Mouse (Mus musculus) cerebellum, adult 2 months (tissue): ENCODE results near the gene Sult2b1. TPM values are rescaled to one million over a fixed set of nuclear protein-coding genes. Genes with fewer than 3 reads are reported as not detected.

Experiments
- DNase-seq, 2 experiments: peaks; one replicate each; pipeline ENCODE4 v3.0.0; 2021
- H3K27ac ChIP-seq: fragments of 200-500 bp; 2 replicates; pipeline ENCODE4 v1.5.1; 2012; ENCODE audit warnings: low read length, control low read depth, inconsistent platforms; ENCODE audit not compliant: insufficient read depth
- H3K27me3 ChIP-seq: fragments of 200-500 bp; 2 replicates; pipeline ENCODE4 v1.6.1; 2012; ENCODE audit warnings: inconsistent platforms, mild to moderate bottlenecking, low read length, moderate library complexity; ENCODE audit not compliant: control insufficient read depth, insufficient read depth
- H3K4me1 ChIP-seq: fragments of 200-500 bp; 2 replicates; pipeline ENCODE4 v1.6.1; 2011; ENCODE audit warnings: low read length; ENCODE audit not compliant: control insufficient read depth, insufficient read depth
- H3K4me3 ChIP-seq: fragments of 200-500 bp; replicated peaks from 2 replicates; pipeline ENCODE3; 2011; ENCODE audit warnings: mild to moderate bottlenecking, low read depth, low read length, control low read depth; ENCODE audit not compliant: insufficient read depth
- CTCF ChIP-seq: fragments of 200-500 bp; IDR thresholded peaks from 2 replicates; pipeline ENCODE4 v1.5.1; 2011; ENCODE audit warnings: low read depth, mild to moderate bottlenecking, control low read depth, low read length, moderate library complexity, borderline replicate concordance; ENCODE audit not compliant: insufficient read depth
- POLR2A ChIP-seq: fragments of 200-500 bp; IDR thresholded peaks from 2 replicates; pipeline ENCODE4 v1.6.1; 2011; ENCODE audit warnings: low read length, control low read depth, borderline replicate concordance; ENCODE audit not compliant: insufficient read depth
- WGBS: fragments of 180-500 bp; shearing (Covaris S2); methylation state at CpG from one replicate; pipeline ENCODE4 v1.1.7; 2018; 5-methylcytosine and 5-hydroxymethylcytosine counted together
- polyA plus RNA-seq: library from polyadenylated mRNA; depleted of rRNA; stranded (reverse); fragments of >200 nt; gene quantifications from 2 replicates; pipeline ENCODE4 v1.2.3, GENCODE M21; 2012

Gene Sult2b1
- polyA plus RNA-seq, 1 experiment: 10.6 TPM

DNA sequence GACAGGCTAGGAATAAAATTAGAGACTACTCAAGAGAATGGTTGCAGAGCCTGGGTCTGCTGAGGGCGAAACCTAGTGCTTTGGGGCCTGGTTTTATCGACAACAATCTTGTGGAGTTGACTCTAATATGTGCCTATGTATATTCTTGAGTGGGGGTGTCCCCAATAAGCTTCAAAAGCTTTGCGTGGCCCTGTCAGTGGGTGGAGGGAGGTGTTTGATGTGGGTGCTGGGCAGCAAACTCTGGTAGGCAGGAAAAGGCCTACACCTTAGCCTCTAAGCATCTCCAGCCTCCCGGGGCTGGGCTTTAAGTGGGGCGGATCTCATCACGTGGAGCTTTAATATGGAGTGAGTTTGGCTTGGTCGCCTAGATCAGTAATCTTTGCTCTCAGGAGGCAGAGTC, 14.5 kb upstream of the Sult2b1 start:
- Histone ChIP-seq H3K4me3 (no peak overlapping the region), H3K27ac (no peak overlapping the region), H3K27me3 (no peaks in the 10 kb centered on the region), H3K4me1 (peaks cover 13% of the 10 kb centered on the region)
- no peak for TF ChIP-seq CTCF
- TF ChIP-seq POLR2A: no peak
- 79% methylated on average over 7 of the region's 7 CpGs for WGBS
- no peak for DNase-seq

DNA sequence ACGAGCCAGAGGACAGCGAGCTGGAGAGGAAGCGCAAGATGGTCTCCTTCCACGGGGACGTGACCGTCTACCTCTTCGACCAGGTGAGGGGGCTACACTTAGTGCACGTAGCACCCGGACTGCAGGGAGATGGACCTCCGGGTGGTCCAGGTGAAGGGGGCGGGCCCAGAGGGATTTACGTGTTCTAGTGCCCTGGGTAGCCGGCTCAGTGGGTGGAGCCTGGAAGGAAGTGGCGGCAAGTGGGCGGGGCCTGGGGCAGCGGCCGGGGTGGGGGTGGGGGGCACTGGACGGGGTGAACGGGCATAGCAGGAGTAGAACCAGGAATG, 14.0 kb upstream of the Sult2b1 start:
- H3K4me3 ChIP-seq: peak overlapping the region; percentile 41
- TF ChIP-seq POLR2A: no peak
- TF ChIP-seq CTCF: no peak
- H3K4me1 ChIP-seq: peaks cover 13% of the 10 kb centered on the region
- WGBS: 18% methylated on average over 19 of the region's 19 CpGs
- no peaks in the 10 kb centered on the region for H3K27me3 ChIP-seq
- peak in 1 of 2 experiments; percentile 41 for DNase-seq
- H3K27ac ChIP-seq: no peak overlapping the region

DNA sequence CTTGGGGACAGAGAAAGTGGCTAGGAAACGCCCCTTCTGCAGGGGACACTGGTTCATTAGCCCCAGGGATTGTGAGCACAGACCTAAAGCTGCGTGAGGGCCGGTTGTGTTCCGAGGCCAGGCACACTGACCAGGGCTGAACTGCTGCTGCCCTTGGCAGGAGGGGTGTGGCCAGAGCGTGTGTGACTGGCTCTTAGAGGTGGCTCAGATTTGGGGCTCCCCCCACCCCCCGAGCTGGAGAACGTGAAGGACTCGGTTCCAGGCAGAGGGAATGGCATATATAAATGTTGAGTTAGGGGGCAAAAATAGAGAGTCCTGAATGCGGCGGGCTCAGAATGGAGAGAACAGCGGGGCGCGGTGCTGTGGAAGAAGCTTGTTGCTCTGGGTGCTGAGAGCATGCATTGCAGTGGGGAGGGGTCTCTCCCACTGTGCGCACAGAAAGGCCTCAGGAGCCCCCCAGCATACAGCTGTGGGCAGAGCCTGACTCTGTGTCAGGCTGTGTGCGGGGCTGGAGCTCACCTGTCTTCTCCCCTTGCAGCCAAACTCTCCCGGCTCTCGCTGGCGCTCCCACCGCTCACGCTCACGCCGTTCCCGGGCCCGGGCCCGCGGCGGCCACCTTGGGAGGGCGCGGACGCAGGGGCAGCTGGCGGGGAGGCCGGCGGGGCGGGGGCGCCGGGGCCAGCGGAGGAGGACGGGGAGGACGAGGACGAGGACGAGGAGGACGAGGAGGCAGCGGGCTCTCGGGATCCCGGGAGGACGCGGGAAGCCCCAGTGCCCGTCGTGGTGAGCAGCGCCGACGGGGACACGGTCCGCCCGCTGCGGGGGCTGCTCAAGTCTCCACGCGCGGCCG, 13.4 kb upstream of the Sult2b1 start:
- DNase-seq: peak; percentile 24 to 25
- H3K4me3 ChIP-seq: peak overlapping the region; percentile 41
- TF ChIP-seq CTCF (no peak), POLR2A (no peak)
- H3K4me1 ChIP-seq: peaks cover 13% of the 10 kb centered on the region
- H3K27ac ChIP-seq: no peak overlapping the region
- 19% methylated on average over 60 of the region's 60 CpGs for WGBS
- H3K27me3 ChIP-seq: no peaks in the 10 kb centered on the region

DNA sequence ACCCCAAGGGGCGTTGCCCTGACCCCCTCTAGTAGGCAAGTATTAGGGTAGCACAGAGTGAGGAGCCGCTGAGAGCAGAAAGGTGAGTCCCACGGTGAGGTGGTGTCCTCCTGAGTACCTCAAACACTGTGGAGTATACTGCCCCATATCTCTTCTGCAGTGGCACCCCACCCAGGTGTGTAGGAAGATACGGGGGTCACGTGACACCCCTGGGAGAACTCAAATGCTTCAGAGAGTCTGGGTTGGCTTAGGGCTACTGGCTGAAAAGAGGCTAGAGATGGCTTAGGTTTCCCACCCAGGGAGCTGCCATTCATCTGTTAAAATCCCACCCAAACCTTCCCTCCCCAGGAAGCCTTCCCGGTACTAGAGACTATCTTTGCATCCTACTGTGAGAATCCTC, 12.5 kb upstream of the Sult2b1 start:
- WGBS: 58% methylated on average over 6 of the region's 6 CpGs
- H3K27ac ChIP-seq: no peak overlapping the region
- DNase-seq: no peak
- TF ChIP-seq POLR2A (no peak), CTCF (no peak)
- peaks cover 16% of the 10 kb centered on the region for H3K4me1 ChIP-seq
- no peaks in the 10 kb centered on the region for H3K27me3 ChIP-seq
- no peak overlapping the region for H3K4me3 ChIP-seq

DNA sequence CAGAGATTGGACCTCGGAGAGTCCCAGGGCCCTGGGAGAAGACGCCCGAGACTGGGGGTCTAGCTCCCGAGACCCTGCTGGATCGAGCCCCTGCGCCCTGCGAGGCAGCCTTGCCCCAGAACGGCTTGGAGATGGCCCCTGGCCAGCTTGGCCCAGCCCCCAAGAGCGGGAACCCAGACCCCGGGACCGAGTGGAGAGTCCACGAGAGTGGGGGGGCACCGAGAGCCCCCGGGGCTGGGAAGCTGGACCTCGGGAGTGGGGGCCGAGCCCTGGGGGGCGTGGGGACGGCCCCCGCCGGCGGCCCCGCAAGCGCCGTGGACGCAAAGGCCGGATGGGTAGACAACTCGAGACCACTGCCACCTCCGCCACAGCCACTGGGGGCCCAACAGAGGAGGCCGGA, 10.5 kb upstream of the Sult2b1 start:
- no peak overlapping the region for H3K4me3 ChIP-seq
- DNase-seq: peak; percentile 5 to 28
- 79% methylated on average over 29 of the region's 29 CpGs for WGBS
- H3K4me1 ChIP-seq: peaks cover 12% of the 10 kb centered on the region
- no peaks in the 10 kb centered on the region for H3K27me3 ChIP-seq
- TF ChIP-seq POLR2A: no peak
- no peak for TF ChIP-seq CTCF
- no peak overlapping the region for H3K27ac ChIP-seq

DNA sequence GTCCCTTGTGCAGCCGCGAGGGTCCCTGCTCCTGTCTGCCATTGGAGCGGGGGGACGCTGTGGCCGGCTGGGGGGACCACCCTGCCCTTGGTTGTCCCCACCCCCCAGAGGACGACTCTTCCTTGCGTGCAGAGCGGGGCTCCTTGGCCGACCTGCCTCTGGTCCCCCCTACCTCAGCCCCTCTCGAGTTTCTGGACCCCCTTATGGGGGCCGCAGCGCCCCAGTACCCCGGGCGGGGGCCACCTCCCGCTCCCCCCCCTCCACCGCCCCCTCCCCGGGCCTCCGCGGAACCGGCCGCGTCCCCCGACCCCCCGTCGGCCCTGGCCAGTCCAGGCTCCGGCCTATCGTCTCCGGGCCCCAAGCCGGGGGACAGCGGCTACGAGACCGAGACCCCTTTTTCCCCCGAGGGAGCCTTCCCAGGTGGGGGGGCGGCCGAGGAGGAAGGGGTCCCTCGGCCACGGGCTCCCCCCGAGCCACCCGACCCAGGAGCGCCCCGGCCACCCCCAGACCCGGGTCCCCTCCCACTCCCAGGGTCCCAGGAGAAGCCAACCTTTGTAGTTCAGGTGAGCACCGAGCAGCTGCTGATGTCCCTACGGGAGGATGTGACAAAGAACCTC, 9.6 kb upstream of the Sult2b1 start:
- Histone ChIP-seq H3K4me3 (no peak overlapping the region), H3K27me3 (no peaks in the 10 kb centered on the region), H3K4me1 (peaks cover 12% of the 10 kb centered on the region), H3K27ac (no peak overlapping the region)
- peak; percentile 6 to 18 for DNase-seq
- WGBS: 83% methylated on average over 44 of the region's 44 CpGs
- no peak for TF ChIP-seq CTCF
- TF ChIP-seq POLR2A: no peak

DNA sequence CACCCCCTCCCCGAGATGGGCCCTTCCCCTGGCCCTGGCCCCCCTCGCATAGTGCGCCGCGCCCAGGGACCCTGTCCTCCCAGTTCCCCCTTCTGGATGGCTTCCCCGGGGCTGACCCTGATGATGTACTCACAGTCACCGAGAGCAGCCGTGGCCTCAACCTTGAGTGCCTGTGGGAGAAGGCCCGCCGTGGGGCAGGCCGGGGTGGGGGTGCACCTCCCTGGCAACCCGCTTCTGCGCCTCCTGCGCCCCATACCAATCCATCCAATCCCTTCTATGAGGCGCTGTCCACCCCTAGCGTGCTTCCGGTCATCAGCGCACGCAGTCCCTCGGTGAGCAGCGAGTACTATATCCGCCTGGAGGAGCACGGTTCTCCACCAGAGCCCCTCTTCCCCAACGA, 8.8 kb upstream of the Sult2b1 start:
- no peak for TF ChIP-seq POLR2A
- TF ChIP-seq CTCF: no peak
- Histone ChIP-seq H3K4me1 (peaks cover 12% of the 10 kb centered on the region), H3K27ac (no peak overlapping the region), H3K27me3 (no peaks in the 10 kb centered on the region), H3K4me3 (no peak overlapping the region)
- peak; percentile 9 to 15 for DNase-seq
- 86% methylated on average over 24 of the region's 24 CpGs for WGBS
